Mouse (Mus musculus) left cerebral cortex, postnatal 4 days (tissue): ENCODE data around the gene Arl2. TPM values are rescaled to one million over a fixed set of nuclear protein-coding genes. Genes with fewer than 3 reads are reported as not detected.

Experiments
- total RNA-seq, 2 experiments: library from RNA; stranded (reverse); gene quantifications; 2 replicates each; pipeline ENCODE4 v1.2.3; 2021

The Arl2 gene
- total RNA-seq, 2 experiments from 2014 or later: 54.3 to 62.5 TPM

Other genes with a start within 250 kb of the Arl2 start
- 10 to 100 TPM; 10.2 to 11.7 TPM for gene Tigd3, start 247.4 kb downstream of the Arl2 start, total RNA-seq
- 10 to 100 TPM; 76.1 to 84.1 TPM for gene Dpf2, start 228.5 kb downstream of the Arl2 start, total RNA-seq
- gene Cdc42ep2, start 216.7 kb downstream of the Arl2 start, total RNA-seq: 10 to 100 TPM; 11.2 to 14.2 TPM
- 10 to 100 TPM; 14.3 to 16.4 TPM for gene Pola2, start 177.3 kb downstream of the Arl2 start, total RNA-seq
- gene Slc22a20, start 155.4 kb downstream of the Arl2 start, total RNA-seq: not detected
- gene Capn1, start 125.7 kb downstream of the Arl2 start, total RNA-seq: 10 to 100 TPM; 12.1 to 14.2 TPM
- gene Syvn1, start 95.0 kb downstream of the Arl2 start, total RNA-seq: 10 to 100 TPM; 38.6 to 39.4 TPM
- 10 to 100 TPM; 41.2 to 41.4 TPM for gene Mrpl49, start 83.8 kb downstream of the Arl2 start, total RNA-seq
- gene Fau, start 83.7 kb downstream of the Arl2 start, total RNA-seq: 100 to 1,000 TPM; 874 to 875 TPM
- gene Znhit2, start 80.4 kb downstream of the Arl2 start, total RNA-seq: 10 to 100 TPM; 25.1 to 27.5 TPM
- gene Tm7sf2, start 73.2 kb downstream of the Arl2 start, total RNA-seq: 10 to 100 TPM; 69.0 to 71.2 TPM
- 10 to 100 TPM; 96.6 to 96.8 TPM for gene Vps51, start 64.3 kb downstream of the Arl2 start, total RNA-seq
- gene Tmem262, start 61.5 kb downstream of the Arl2 start, total RNA-seq: not detected
- 1 to 10 TPM; 1.1 TPM for gene Gm28374, start 59.3 kb downstream of the Arl2 start, total RNA-seq
- gene Zfpl1, start 56.6 kb downstream of the Arl2 start, total RNA-seq: 10 to 100 TPM; 50.9 to 51.5 TPM
- gene Cdca5, start 56.6 kb downstream of the Arl2 start, total RNA-seq: 1 to 10 TPM; 1.5 to 3.0 TPM
- not detected for gene AC131692.1, start 47.1 kb downstream of the Arl2 start, total RNA-seq
- under 1 TPM; 0.14 to 0.32 TPM for gene Naaladl1, start 35.8 kb downstream of the Arl2 start, total RNA-seq
- gene Sac3d1, start 22.9 kb downstream of the Arl2 start, total RNA-seq: 10 to 100 TPM; 25.4 to 25.9 TPM
- gene Snx15, start 13.2 kb downstream of the Arl2 start, total RNA-seq: 10 to 100 TPM; 36.0 to 41.2 TPM
- gene Batf2, start 565 bp downstream of the Arl2 start, total RNA-seq: not detected
- not detected for gene Majin, start 42.8 kb upstream of the Arl2 start, total RNA-seq
- gene Gpha2, start 84.8 kb upstream of the Arl2 start, total RNA-seq: not detected
- 100 to 1,000 TPM; 189 to 193 TPM for gene Ppp2r5b, start 94.3 kb upstream of the Arl2 start, total RNA-seq
- 10 to 100 TPM; 29.3 to 29.7 TPM for gene Atg2a, start 100.1 kb upstream of the Arl2 start, total RNA-seq
- gene Ehd1, start 135.2 kb upstream of the Arl2 start, total RNA-seq: 10 to 100 TPM; 87.1 to 87.7 TPM
- gene Cdc42bpg, start 164.9 kb upstream of the Arl2 start, total RNA-seq: 1 to 10 TPM; 5.0 to 5.7 TPM
- gene Men1, start 193.4 kb upstream of the Arl2 start, total RNA-seq: 10 to 100 TPM; 81.1 to 81.4 TPM
- 100 to 1,000 TPM in 1 of 2 experiments, 10 to 100 TPM in 1; 91.7 to 102 TPM for gene Map4k2, start 199.6 kb upstream of the Arl2 start, total RNA-seq
- gene Sf1, start 222.1 kb upstream of the Arl2 start, total RNA-seq: 100 to 1,000 TPM; 231 to 244 TPM
- gene Pygm, start 242.9 kb upstream of the Arl2 start, total RNA-seq: 1 to 10 TPM; 6.2 to 8.2 TPM